Mouse (Mus musculus) hindbrain, embryonic 12.5 days (tissue): Measurements from ENCODE around the gene Nhlrc1. TPM values are rescaled to one million over a fixed set of nuclear protein-coding genes. Genes with fewer than 3 reads are reported as not detected.

Experiments used
- ATAC-seq: fragments of 200-750 bp; cut with Nextera tagmentation; 2 replicates; pipeline ENCODE4 v1.8.0; 2017; ENCODE audit warnings: moderate TSS enrichment; ENCODE audit not compliant: low FRiP score
- H3K27ac ChIP-seq: fragments of 300-500 bp; sonication (generic); 2 replicates; pipeline ENCODE4 v1.5.1; 2016; ENCODE audit warnings: mild to moderate bottlenecking
- H3K27me3 ChIP-seq: fragments of 300-500 bp; sonication (generic); 2 replicates; pipeline ENCODE4 v1.6.1; 2016; ENCODE audit warnings: mild to moderate bottlenecking
- H3K36me3 ChIP-seq: fragments of 300-500 bp; sonication (generic); 2 replicates; pipeline ENCODE4 v1.6.1; 2016; ENCODE audit warnings: mild to moderate bottlenecking
- H3K4me1 ChIP-seq: fragments of 300-500 bp; sonication (generic); 2 replicates; pipeline ENCODE4 v1.6.1; 2016
- H3K4me2 ChIP-seq: fragments of 300-500 bp; sonication (generic); replicated peaks from 2 replicates; pipeline ENCODE4 v1.6.1; 2016; ENCODE audit warnings: mild to moderate bottlenecking
- H3K4me3 ChIP-seq: fragments of 300-500 bp; sonication (generic); 2 replicates; pipeline ENCODE4 v1.5.1; 2016; ENCODE audit warnings: mild to moderate bottlenecking
- H3K9ac ChIP-seq: fragments of 300-500 bp; sonication (generic); 2 replicates; pipeline ENCODE4 v1.6.1; 2016; ENCODE audit warnings: mild to moderate bottlenecking, moderate library complexity
- H3K9me3 ChIP-seq: fragments of 300-500 bp; sonication (generic); replicated peaks from 2 replicates; pipeline ENCODE4 v1.6.1; 2016; ENCODE audit warnings: mild to moderate bottlenecking
- WGBS: fragments of 180-500 bp; shearing (Covaris S2); methylation state at CpG from one replicate; pipeline ENCODE4 v1.1.7; 2016; 5-methylcytosine and 5-hydroxymethylcytosine counted together
- polyA plus RNA-seq: library from polyadenylated mRNA; unstranded; fragments of >200 nt; fragmentation: Nextera tagmentation; extraction: Ambion mirVana; gene quantifications from 2 replicates; pipeline ENCODE4 v1.2.1, GENCODE M21; 2016

Gene Nhlrc1
- polyA plus RNA-seq, 1 experiment from 2014 or later, result 8.0 TPM

DNA sequence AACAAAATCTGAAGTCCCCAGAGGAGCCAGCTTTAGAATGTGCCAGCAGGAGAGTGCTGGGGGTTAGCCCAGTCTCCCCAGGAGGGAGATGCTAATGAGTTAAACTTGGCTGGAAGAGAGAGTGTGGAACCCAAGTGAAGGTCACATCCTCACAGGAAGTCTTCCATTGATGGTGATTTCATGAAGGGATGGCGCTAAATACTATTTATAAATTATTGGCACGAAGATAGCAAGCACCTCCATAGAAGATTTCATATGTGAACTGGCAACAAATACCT, 21.4 kb downstream of the Nhlrc1 start:
- H3K9me3 ChIP-seq, result no peaks in the 10 kb centered on the region
- H3K27ac ChIP-seq, result no peak overlapping the region
- H3K27me3 ChIP-seq, result no peaks in the 10 kb centered on the region
- WGBS, result 89% methylated on average over 2 of the region's 2 CpGs
- H3K36me3 ChIP-seq, result no peaks in the 10 kb centered on the region
- ATAC-seq, result no peak
- H3K9ac ChIP-seq, result no peak overlapping the region
- no peak overlapping the region for H3K4me3 ChIP-seq
- no peak overlapping the region for H3K4me2 ChIP-seq
- no peaks in the 10 kb centered on the region for H3K4me1 ChIP-seq

DNA sequence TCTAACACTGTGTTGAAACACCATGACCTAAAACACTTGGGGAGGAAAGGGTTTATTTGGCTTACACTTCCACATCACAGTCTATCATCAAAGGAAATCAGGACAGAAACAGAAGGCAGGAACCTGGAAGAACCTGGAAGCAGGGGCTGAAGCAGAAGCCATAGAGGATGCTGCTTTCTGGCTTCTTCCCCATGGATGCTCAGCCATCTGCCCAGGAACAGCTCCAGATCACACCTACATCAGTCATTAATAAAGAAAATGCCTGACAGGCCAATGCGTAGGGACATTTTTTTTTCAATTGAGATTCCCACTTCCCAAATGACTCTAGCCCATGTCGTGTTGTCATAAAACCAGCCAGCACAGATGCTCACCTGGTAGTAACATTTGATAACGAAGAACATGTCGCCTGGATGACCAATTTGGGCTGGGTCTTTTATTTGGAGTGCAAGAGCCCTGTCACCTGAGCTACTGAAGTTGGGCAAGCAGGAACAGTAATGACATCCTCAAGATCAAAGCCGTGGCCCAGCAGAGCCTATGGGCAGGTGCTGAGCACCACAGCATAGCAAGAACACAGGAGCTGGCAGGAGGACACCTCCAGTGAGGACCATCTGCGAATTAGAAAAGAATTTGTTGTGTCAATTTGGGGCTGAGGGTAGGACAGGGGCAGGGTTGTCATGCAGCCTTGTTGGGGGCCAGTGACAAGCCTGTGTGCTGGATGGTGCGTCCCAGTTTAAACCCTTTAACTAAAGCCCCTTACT, 22.0 kb downstream of the Nhlrc1 start:
- no peaks in the 10 kb centered on the region for H3K9me3 ChIP-seq
- no peaks in the 10 kb centered on the region for H3K36me3 ChIP-seq
- no peak overlapping the region for H3K9ac ChIP-seq

DNA sequence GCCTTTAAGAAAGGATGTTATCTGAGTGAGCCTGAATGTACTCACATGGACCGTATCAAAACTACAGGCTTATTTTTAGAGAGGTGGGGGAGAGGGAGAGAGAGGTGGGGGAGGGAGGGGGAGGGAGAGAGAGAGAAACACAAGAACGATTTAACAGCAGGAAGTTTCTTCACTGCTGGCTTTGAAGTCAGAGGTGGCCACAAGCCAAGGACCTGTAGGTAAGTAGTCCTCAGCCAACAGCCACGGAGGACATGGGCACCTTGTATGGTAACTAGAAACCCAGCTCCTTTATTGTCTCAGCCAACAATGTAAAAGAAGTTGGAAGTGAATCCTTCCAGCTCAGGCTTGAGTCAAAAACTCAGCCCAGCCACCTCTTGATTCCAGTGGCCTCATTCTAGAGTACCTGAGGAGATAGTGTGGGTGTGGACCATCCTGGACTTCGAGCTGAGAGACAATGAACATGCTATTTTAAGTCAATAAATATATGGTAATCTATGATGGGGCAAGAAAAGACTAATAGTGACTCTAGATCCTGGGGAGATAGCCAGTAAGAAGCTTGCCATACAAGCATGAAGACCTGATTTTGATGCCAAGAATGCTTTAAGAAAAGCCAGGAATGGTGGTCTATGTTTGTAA, 24.2 kb downstream of the Nhlrc1 start:
- no peaks in the 10 kb centered on the region for H3K9me3 ChIP-seq
- H3K4me2 ChIP-seq, result no peak overlapping the region
- H3K27ac ChIP-seq, result no peak overlapping the region
- H3K4me3 ChIP-seq, result no peak overlapping the region
- no peak overlapping the region for H3K9ac ChIP-seq
- no peaks in the 10 kb centered on the region for H3K4me1 ChIP-seq
- 52% methylated on average over 4 of the region's 4 CpGs for WGBS
- ATAC-seq, result no peak
- no peaks in the 10 kb centered on the region for H3K27me3 ChIP-seq
- no peaks in the 10 kb centered on the region for H3K36me3 ChIP-seq

More for the DNA sequence above, 22.0 kb downstream of the Nhlrc1 start:
- Histone ChIP-seq H3K27ac (no peak overlapping the region), H3K4me2 (no peak overlapping the region), H3K4me3 (no peak overlapping the region), H3K27me3 (no peaks in the 10 kb centered on the region), H3K4me1 (no peaks in the 10 kb centered on the region)
- WGBS, result 80% methylated on average over 7 of the region's 7 CpGs
- no peak for ATAC-seq

GRCm38 (mm10) chr13:46987941-46988340, 26.7 kb downstream of the Nhlrc1 start:
- Histone ChIP-seq H3K4me2 (no peak overlapping the region), H3K27ac (no peak overlapping the region), H3K36me3 (no peaks in the 10 kb centered on the region), H3K9me3 (no peaks in the 10 kb centered on the region), H3K9ac (no peak overlapping the region), H3K4me1 (no peaks in the 10 kb centered on the region), H3K4me3 (no peak overlapping the region), H3K27me3 (no peaks in the 10 kb centered on the region)
- no peak for ATAC-seq
- WGBS, result 75% methylated on average over 8 of the region's 8 CpGs

DNA sequence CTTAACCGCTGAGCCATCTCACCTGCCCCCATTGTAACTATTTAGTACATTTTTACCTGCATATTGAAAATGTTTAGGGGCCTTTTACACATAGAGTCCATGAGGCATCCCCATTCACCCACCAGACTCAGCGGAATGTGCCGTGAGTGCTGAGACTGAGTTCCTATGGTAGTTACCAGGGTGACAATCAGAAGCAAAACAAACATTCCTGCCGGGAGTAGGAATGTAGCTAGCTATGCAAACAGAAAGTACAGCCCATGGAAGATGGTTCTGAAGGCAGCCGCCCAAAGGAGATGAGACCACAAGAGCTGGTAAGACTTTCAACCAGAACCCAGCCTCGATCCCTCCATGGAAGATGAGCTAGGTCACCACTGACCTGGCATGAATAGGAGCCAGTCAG, 28.4 kb downstream of the Nhlrc1 start:
- Histone ChIP-seq H3K4me3 (no peak overlapping the region), H3K27me3 (no peaks in the 10 kb centered on the region), H3K9ac (no peak overlapping the region), H3K4me1 (no peaks in the 10 kb centered on the region), H3K27ac (no peak overlapping the region), H3K36me3 (no peaks in the 10 kb centered on the region), H3K9me3 (no peaks in the 10 kb centered on the region), H3K4me2 (no peak overlapping the region)
- ATAC-seq, result no peak
- 64% methylated on average over 6 of the region's 6 CpGs for WGBS

DNA sequence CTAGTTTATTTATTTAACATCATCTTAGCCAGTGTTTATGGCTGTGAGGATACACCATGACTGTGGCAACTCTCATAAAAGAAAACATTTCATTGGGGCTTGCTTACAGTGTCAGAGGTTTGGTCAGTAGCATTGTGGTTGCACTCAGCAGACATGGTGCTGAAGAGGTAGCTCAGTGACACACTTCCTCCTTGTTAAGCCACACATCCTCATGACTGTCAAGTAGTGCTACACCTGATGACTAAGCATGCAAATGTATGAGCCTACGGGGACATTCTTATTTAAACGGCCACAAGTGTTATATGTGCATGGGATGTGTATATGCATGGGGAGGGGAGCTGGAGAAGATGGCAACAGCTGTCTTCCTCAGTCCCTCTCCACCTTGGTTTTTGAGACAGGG, 30.8 kb downstream of the Nhlrc1 start:
- ATAC-seq, result no peak
- Histone ChIP-seq H3K27me3 (no peaks in the 10 kb centered on the region), H3K27ac (no peak overlapping the region), H3K9me3 (no peaks in the 10 kb centered on the region), H3K4me3 (no peak overlapping the region), H3K9ac (no peak overlapping the region), H3K4me2 (no peak overlapping the region), H3K36me3 (no peaks in the 10 kb centered on the region), H3K4me1 (no peaks in the 10 kb centered on the region)
- WGBS, result 86% methylated on average over 2 of the region's 2 CpGs

DNA sequence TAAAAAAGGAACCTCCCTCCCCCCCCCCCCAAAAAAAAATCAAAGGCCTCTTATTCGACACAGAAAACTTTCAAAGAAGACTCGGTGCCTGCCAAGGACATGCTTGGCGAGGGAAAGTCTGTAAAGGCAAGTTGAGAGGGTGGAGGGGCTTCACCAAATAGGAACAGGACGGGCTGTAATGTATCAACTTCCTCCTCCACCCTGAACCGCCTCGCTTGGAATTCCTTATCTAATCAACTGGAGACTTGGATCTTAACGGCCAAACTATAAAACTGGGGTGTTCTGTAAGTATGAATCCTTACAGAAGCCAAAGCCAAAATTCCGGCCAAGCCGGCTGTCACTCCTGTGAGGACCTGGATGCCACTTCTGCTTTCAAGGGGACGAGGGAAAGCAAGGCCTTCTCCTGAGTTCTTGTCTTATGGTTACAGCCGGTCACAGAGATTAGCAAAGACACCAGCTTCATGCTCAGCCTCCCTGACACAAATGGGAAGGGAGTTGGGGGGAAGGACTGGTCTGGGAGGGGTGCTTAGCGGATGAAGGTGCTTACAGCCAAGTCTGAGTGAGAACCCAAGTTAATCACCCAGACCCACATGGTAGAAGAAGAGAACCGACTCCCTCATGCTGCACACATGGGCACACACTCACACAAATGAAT, 34.7 kb downstream of the Nhlrc1 start:
- no peak overlapping the region for H3K9ac ChIP-seq
- H3K9me3 ChIP-seq, result no peaks in the 10 kb centered on the region
- no peak overlapping the region for H3K4me3 ChIP-seq
- H3K4me2 ChIP-seq, result no peak overlapping the region
- ATAC-seq, result no peak
- WGBS, result 81% methylated on average over 13 of the region's 13 CpGs
- H3K27me3 ChIP-seq, result no peaks in the 10 kb centered on the region
- H3K27ac ChIP-seq, result no peak overlapping the region
- peaks cover 9% of the 10 kb centered on the region for H3K4me1 ChIP-seq
- no peaks in the 10 kb centered on the region for H3K36me3 ChIP-seq

- Histone ChIP-seq H3K27me3 (no peaks in the 10 kb centered on the region), H3K27ac (peak overlapping the region; percentile 81; the same call in 1 of the 2 replicates), H3K9ac (no peak overlapping the region), H3K36me3 (no peaks in the 10 kb centered on the region), H3K4me3 (no peak overlapping the region), H3K4me2 (no peak overlapping the region), H3K4me1 (peaks cover 9% of the 10 kb centered on the region), H3K9me3 (no peaks in the 10 kb centered on the region)
- no peak for ATAC-seq
- WGBS, result 95% methylated on average over 7 of the region's 7 CpGs
Observed at GRCm38 (mm10) chr13:46976532-46976931, 38.1 kb downstream of the Nhlrc1 start.

DNA sequence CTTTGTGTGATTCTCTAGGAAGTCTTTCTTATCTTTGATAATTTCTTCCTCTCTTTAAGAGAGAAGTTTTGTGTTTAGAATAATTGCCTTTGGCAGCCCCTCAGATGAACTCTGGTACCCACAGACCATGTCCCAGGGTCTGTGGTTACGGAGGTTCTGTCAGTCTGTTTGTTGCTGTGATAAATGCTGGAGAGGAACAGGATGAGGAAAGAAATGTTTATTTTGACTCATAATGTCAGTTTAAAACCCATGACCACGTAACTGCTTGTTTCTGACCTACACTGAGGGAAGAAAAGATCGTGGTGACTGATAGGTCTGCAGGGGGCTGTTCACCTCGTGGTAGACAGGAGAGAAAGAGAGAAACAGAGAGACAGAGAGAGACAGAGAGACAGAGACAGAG, 38.7 kb downstream of the Nhlrc1 start:
- WGBS, result 29% methylated on average over 4 of the region's 4 CpGs
- ATAC-seq, result no peak
- peaks cover 9% of the 10 kb centered on the region for H3K4me1 ChIP-seq
- no peak overlapping the region for H3K4me3 ChIP-seq
- H3K27me3 ChIP-seq, result no peaks in the 10 kb centered on the region
- no peaks in the 10 kb centered on the region for H3K36me3 ChIP-seq
- no peak overlapping the region for H3K9ac ChIP-seq
- peak overlapping the region; percentile 81 for H3K27ac ChIP-seq
- H3K4me2 ChIP-seq, result 0 out of 2 replicates have a peak overlapping the region, but pooled peaks have one; percentile 47
- no peaks in the 10 kb centered on the region for H3K9me3 ChIP-seq

DNA sequence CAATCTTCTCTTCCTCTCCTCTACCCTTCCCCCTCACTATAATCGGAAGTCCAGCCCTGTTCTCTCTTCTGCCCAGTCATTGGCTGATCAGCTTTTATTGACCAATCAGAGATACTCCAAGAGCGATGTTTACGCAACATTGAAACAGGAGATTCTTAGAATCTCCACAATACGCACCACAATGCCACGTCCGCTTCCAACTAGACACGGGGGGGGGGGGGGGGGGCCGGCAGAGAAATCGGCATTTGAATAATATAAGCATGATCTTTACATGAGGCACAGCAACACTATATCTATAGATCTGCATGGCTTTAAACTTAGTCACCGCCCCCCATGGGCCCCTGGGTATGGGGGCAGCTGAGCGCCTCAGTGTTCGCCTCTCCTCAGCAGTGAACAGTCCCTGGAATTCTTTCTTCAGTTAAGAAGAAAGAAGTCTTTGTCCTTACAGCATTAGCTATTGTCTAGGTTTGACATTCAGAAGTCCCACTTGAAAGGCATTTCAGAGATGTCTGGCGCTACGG, 39.6 kb downstream of the Nhlrc1 start:
- 19% methylated on average over 14 of the region's 14 CpGs for WGBS
- H3K27me3 ChIP-seq, result no peaks in the 10 kb centered on the region
- peak overlapping the region; percentile 35 for H3K4me3 ChIP-seq
- H3K9me3 ChIP-seq, result no peaks in the 10 kb centered on the region
- peak overlapping the region; percentile 81 for H3K27ac ChIP-seq
- no peaks in the 10 kb centered on the region for H3K36me3 ChIP-seq
- peak; percentile 97 for ATAC-seq
- peak overlapping the region; percentile 5; the same call in 1 of the 2 replicates for H3K9ac ChIP-seq
- H3K4me2 ChIP-seq, result peak overlapping the region; percentile 47
- H3K4me1 ChIP-seq, result peaks cover 9% of the 10 kb centered on the region

- Histone ChIP-seq H3K36me3 (no peaks in the 10 kb centered on the region), H3K4me3 (no peak overlapping the region), H3K4me1 (peaks cover 7% of the 10 kb centered on the region; the same call in 1 of the 2 replicates), H3K27me3 (no peaks in the 10 kb centered on the region), H3K9ac (no peak overlapping the region), H3K9me3 (no peaks in the 10 kb centered on the region), H3K4me2 (no peak overlapping the region), H3K27ac (no peak overlapping the region)
- 82% methylated on average over 10 of the region's 10 CpGs for WGBS
- no peak for ATAC-seq
Observed at GRCm38 (mm10) chr13:46970286-46970945, 44.2 kb downstream of the Nhlrc1 start.

- H3K4me2 ChIP-seq, result no peak overlapping the region
- no peak overlapping the region for H3K4me3 ChIP-seq
- no peak overlapping the region for H3K9ac ChIP-seq
- H3K36me3 ChIP-seq, result no peaks in the 10 kb centered on the region
- H3K9me3 ChIP-seq, result no peaks in the 10 kb centered on the region
- H3K4me1 ChIP-seq, result peaks cover 5% of the 10 kb centered on the region; the same call in 1 of the 2 replicates
- no peaks in the 10 kb centered on the region for H3K27me3 ChIP-seq
- H3K27ac ChIP-seq, result no peak overlapping the region
- no peak for ATAC-seq
- WGBS, result 90% methylated on average over 2 of the region's 2 CpGs
Observed at GRCm38 (mm10) chr13:46968626-46969025, 46.0 kb downstream of the Nhlrc1 start.
